8 mouse cellular contexts compared by ENCODE assay signal in genomic region chr13:81944047-81944446, GRCm38 (mm10).
DNase-seq lines count a peak whose midpoint lies in the region; ATAC-seq and TF ChIP-seq lines count a peak whose summit lies in the region.

No protein-coding gene starts in this region.

- no peak overlapping the region for H3K9ac ChIP-seq in heart, adult 2 months (ENCODE audit: low read depth, low read length)
- H3K9ac ChIP-seq in limb, embryonic 11.5 days (ENCODE audit: low read length) = no peak overlapping the region
- H3K9ac ChIP-seq in midbrain, embryonic 15.5 days = no peak overlapping the region

- intact Hi-C loops in heart, adult 2 months (cut with DNase I) = loop anchor here (5.0 kb wide), 1 partner anchor 1713 kb away; no protein-coding TSS in a partner anchor

- H3K4me3 ChIP-seq in heart, adult 2 months = no peak overlapping the region
- no peak overlapping the region for H3K4me3 ChIP-seq in kidney, adult 2 months (ENCODE audit: insufficient read depth, low read depth, low read length)
- H3K4me3 ChIP-seq in limb, embryonic 11.5 days (ENCODE audit: low read depth, low read length) = no peak overlapping the region
- peak overlapping the region; percentile 37 for H3K4me3 ChIP-seq in midbrain, embryonic 15.5 days
- no peak overlapping the region for H3K4me3 ChIP-seq in spleen, adult 2 months (ENCODE audit: extremely low read depth, insufficient read depth, insufficient read length)

- 15% methylated on average over 9 of the region's 9 CpGs for WGBS in heart, adult 2 months
- WGBS in kidney, adult 2 months = 13% methylated on average over 9 of the region's 9 CpGs
- WGBS in limb, embryonic 11.5 days = 14% methylated on average over 9 of the region's 9 CpGs
- 8% methylated on average over 9 of the region's 9 CpGs for WGBS in midbrain, embryonic 15.5 days
- WGBS in spleen, adult 2 months = 16% methylated on average over 9 of the region's 9 CpGs

- H3K36me3 ChIP-seq in heart, adult 2 months (ENCODE audit: control insufficient read depth, insufficient read depth, low read length) = no peaks in the 10 kb centered on the region
- H3K36me3 ChIP-seq in kidney, adult 2 months (ENCODE audit: control insufficient read depth, insufficient read depth, low read length) = no peaks in the 10 kb centered on the region
- H3K36me3 ChIP-seq in limb, embryonic 11.5 days (ENCODE audit: control insufficient read depth, insufficient read depth, low read length) = no peaks in the 10 kb centered on the region
- H3K36me3 ChIP-seq in midbrain, embryonic 15.5 days (replicated peaks) = no peaks in the 10 kb centered on the region
- H3K36me3 ChIP-seq in spleen, adult 2 months (ENCODE audit: control insufficient read depth, insufficient read depth, low read length) = no peaks in the 10 kb centered on the region

- H3K27ac ChIP-seq in heart, adult 2 months = no peak overlapping the region
- H3K27ac ChIP-seq in kidney, adult 2 months (ENCODE audit: insufficient read depth, low read depth, low read length) = no peak overlapping the region
- no peak overlapping the region for H3K27ac ChIP-seq in limb, embryonic 11.5 days (replicated peaks; ENCODE audit: low read depth, low read length)
- peak overlapping the region; percentile 63 for H3K27ac ChIP-seq in midbrain, embryonic 15.5 days
- H3K27ac ChIP-seq in spleen, adult 2 months (ENCODE audit: insufficient read depth, low read length) = no peak overlapping the region

- no peak for TF ChIP-seq EP300 in heart, adult 2 months (IDR thresholded peaks at IDR 0.05; ENCODE audit: insufficient read depth, low read depth, low read length)

- no peak for ATAC-seq in CD4-positive, CD25-positive, alpha-beta regulatory T cell, adult 4 months
- ATAC-seq in limb, embryonic 11.5 days (ENCODE audit: insufficient number of reproducible peaks, low FRiP score, low TSS enrichment, low read depth) = peak; percentile 67; the same call in 1 of the 2 replicates
- peak; percentile 93 for ATAC-seq in midbrain, embryonic 15.5 days (replicated peaks)

- no peaks in the 10 kb centered on the region for H3K4me1 ChIP-seq in heart, adult 2 months (ENCODE audit: control insufficient read depth, insufficient read depth, low read length)
- no peaks in the 10 kb centered on the region for H3K4me1 ChIP-seq in kidney, adult 2 months (ENCODE audit: control insufficient read depth, insufficient read depth, low read length)
- peaks cover 4% of the 10 kb centered on the region; the same call in 1 of the 2 replicates for H3K4me1 ChIP-seq in limb, embryonic 11.5 days (ENCODE audit: control insufficient read depth, insufficient read depth, low read length)
- H3K4me1 ChIP-seq in midbrain, embryonic 15.5 days = peaks cover 12% of the 10 kb centered on the region
- no peaks in the 10 kb centered on the region for H3K4me1 ChIP-seq in spleen, adult 2 months (ENCODE audit: control insufficient read depth, insufficient read depth, insufficient read length)

- peak; percentile 59 for DNase-seq in CD4-positive, CD25-positive, alpha-beta regulatory T cell, adult 2 months (ENCODE audit: low read depth, low spot score)
- DNase-seq in embryo, embryonic 9.5 days (ENCODE audit: extremely low spot score) = peak; percentile 80
- DNase-seq in heart, adult 2 months = peak; percentile 58 to 67
- DNase-seq in kidney, adult 2 months = peak; percentile 72
- peak; percentile 89 for DNase-seq in limb, embryonic 11.5 days (ENCODE audit: low spot score)
- peak; percentile 41 to 66 for DNase-seq in spleen, adult 2 months (ENCODE audit: low read depth in 1 of 2, low spot score in 2 of 2)

- peak; percentile 96 for TF ChIP-seq CTCF in heart, adult 2 months (IDR thresholded peaks at IDR 0.05)
- peak; percentile 83 for TF ChIP-seq CTCF in kidney, adult 2 months (conservative IDR thresholded peaks at IDR 0.05; ENCODE audit: insufficient read depth, insufficient read length, low read depth, low read length)
- TF ChIP-seq CTCF in spleen, adult 2 months (IDR thresholded peaks at IDR 0.05; ENCODE audit: extremely low read depth, insufficient read depth, insufficient read length, insufficient replicate concordance) = peak; percentile 71; the same call in 1 of the 2 replicates

- H3K4me2 ChIP-seq in limb, embryonic 11.5 days (ENCODE audit: low read depth, severe bottlenecking) = peak overlapping the region; percentile 31
- H3K4me2 ChIP-seq in midbrain, embryonic 15.5 days = peak overlapping the region; percentile 54

- TF ChIP-seq POLR2A in heart, adult 2 months (IDR thresholded peaks at IDR 0.05; ENCODE audit: insufficient read depth, low read depth, low read length) = no peak
- TF ChIP-seq POLR2A in kidney, adult 2 months (IDR thresholded peaks at IDR 0.05; ENCODE audit: low read depth, low read length) = no peak
- no peak for TF ChIP-seq POLR2A in spleen, adult 2 months (IDR thresholded peaks at IDR 0.05; ENCODE audit: low read depth, low read length)

- H3K27me3 ChIP-seq in heart, adult 2 months (ENCODE audit: control insufficient read depth, insufficient read depth, low read length) = no peaks in the 10 kb centered on the region
- no peaks in the 10 kb centered on the region; the same call in 1 of the 2 replicates for H3K27me3 ChIP-seq in kidney, adult 2 months (replicated peaks; ENCODE audit: control insufficient read depth, insufficient read depth, low read length)
- no peaks in the 10 kb centered on the region for H3K27me3 ChIP-seq in limb, embryonic 11.5 days (ENCODE audit: control insufficient read depth, insufficient read depth, low read length)
- no peaks in the 10 kb centered on the region for H3K27me3 ChIP-seq in midbrain, embryonic 15.5 days (replicated peaks)
- no peaks in the 10 kb centered on the region for H3K27me3 ChIP-seq in spleen, adult 2 months (ENCODE audit: control insufficient read depth, insufficient read depth, low read length)

- H3K79me2 ChIP-seq in heart, adult 2 months (replicated peaks; ENCODE audit: control insufficient read depth, insufficient read depth, low read length) = no peaks in the 10 kb centered on the region

- no peaks in the 10 kb centered on the region for H3K9me3 ChIP-seq in limb, embryonic 11.5 days (ENCODE audit: control insufficient read depth, low read length)
- no peaks in the 10 kb centered on the region for H3K9me3 ChIP-seq in midbrain, embryonic 15.5 days
